Mouse (Mus musculus): Measurements from ENCODE around the gene Wsb1. TPM values are rescaled to one million over a fixed set of nuclear protein-coding genes. Genes with fewer than 3 reads are reported as not detected.

Wsb1 gene
- polyA plus RNA-seq, 1 experiment from 2014 or later, result 597 TPM

- Histone ChIP-seq H3K4me3 (replicated peaks; ENCODE audit: low read length) (no peak overlapping the region), H3K27ac (no peak overlapping the region), H3K4me1 (replicated peaks; ENCODE audit: control insufficient read depth, insufficient read depth, low read length) (0 out of 2 replicates have a peak, but pooled peaks cover 5% of the 10 kb centered on the region), H3K9me3 (ENCODE audit: control insufficient read depth, low read length) (no peaks in the 10 kb centered on the region), H3K27me3 (ENCODE audit: control insufficient read depth, insufficient read depth, low read length) (no peaks in the 10 kb centered on the region), H3K4me2 (replicated peaks) (no peak overlapping the region), H3K9ac (no peak overlapping the region), H3K36me3 (replicated peaks; ENCODE audit: control insufficient read depth, insufficient read depth) (no peaks in the 10 kb centered on the region)
- no peak for ATAC-seq (ENCODE audit: low FRiP score)
- DNase-seq (ENCODE audit: low spot score), result no peak
- WGBS, result 92% methylated on average over 6 of the region's 6 CpGs
Observed at GRCm38 (mm10) chr11:79223420-79223819, 31.1 kb downstream of the Wsb1 start.

GRCm38 (mm10) chr11:79222661-79223060 lies 31.8 kb downstream of the Wsb1 start:
- 92% methylated on average over 6 of the region's 6 CpGs for whole genome bisulfite sequencing
- no peak overlapping the region for H3K27ac ChIP-seq
- no peaks in the 10 kb centered on the region for H3K27me3 ChIP-seq (ENCODE audit: control insufficient read depth, insufficient read depth, low read length)
- H3K4me1 ChIP-seq (replicated peaks; ENCODE audit: control insufficient read depth, insufficient read depth, low read length), result 0 out of 2 replicates have a peak, but pooled peaks cover 5% of the 10 kb centered on the region
- H3K4me3 ChIP-seq (replicated peaks; ENCODE audit: low read length), result no peak overlapping the region
- ATAC-seq (ENCODE audit: low FRiP score) (no peak), DNase-seq (ENCODE audit: low spot score) (no peak)
- no peak overlapping the region for H3K9ac ChIP-seq
- no peaks in the 10 kb centered on the region for H3K36me3 ChIP-seq (replicated peaks; ENCODE audit: control insufficient read depth, insufficient read depth)
- no peak overlapping the region for H3K4me2 ChIP-seq (replicated peaks)
- no peaks in the 10 kb centered on the region for H3K9me3 ChIP-seq (ENCODE audit: control insufficient read depth, low read length)

- DNase-seq (ENCODE audit: low spot score) (no peak), ATAC-seq (ENCODE audit: low FRiP score) (no peak)
- WGBS, result 77% methylated on average over 5 of the region's 5 CpGs
Observed at GRCm38 (mm10) chr11:79221641-79222040, 32.8 kb downstream of the Wsb1 start.

GRCm38 (mm10) chr11:79218936-79219626 lies 35.4 kb downstream of the Wsb1 start:
- Histone ChIP-seq H3K9me3 (ENCODE audit: control insufficient read depth, low read length) (no peaks in the 10 kb centered on the region), H3K4me2 (replicated peaks) (no peak overlapping the region), H3K4me1 (replicated peaks; ENCODE audit: control insufficient read depth, insufficient read depth, low read length) (no peaks in the 10 kb centered on the region), H3K27me3 (ENCODE audit: control insufficient read depth, insufficient read depth, low read length) (no peaks in the 10 kb centered on the region), H3K4me3 (replicated peaks; ENCODE audit: low read length) (no peak overlapping the region), H3K36me3 (replicated peaks; ENCODE audit: control insufficient read depth, insufficient read depth) (no peaks in the 10 kb centered on the region), H3K9ac (no peak overlapping the region), H3K27ac (no peak overlapping the region)
- WGBS, result 78% methylated on average over 8 of the region's 8 CpGs
- DNase-seq (ENCODE audit: low spot score) (no peak), ATAC-seq (ENCODE audit: low FRiP score) (no peak)

More at GRCm38 (mm10) chr11:79221641-79222040, 32.8 kb downstream of the Wsb1 start:
- no peaks in the 10 kb centered on the region for H3K36me3 ChIP-seq (replicated peaks; ENCODE audit: control insufficient read depth, insufficient read depth)
- no peak overlapping the region for H3K4me2 ChIP-seq (replicated peaks)
- H3K9me3 ChIP-seq (ENCODE audit: control insufficient read depth, low read length), result no peaks in the 10 kb centered on the region
- H3K27ac ChIP-seq, result no peak overlapping the region
- 0 out of 2 replicates have a peak, but pooled peaks cover 5% of the 10 kb centered on the region for H3K4me1 ChIP-seq (replicated peaks; ENCODE audit: control insufficient read depth, insufficient read depth, low read length)
- no peak overlapping the region for H3K4me3 ChIP-seq (replicated peaks; ENCODE audit: low read length)
- H3K9ac ChIP-seq, result no peak overlapping the region
- H3K27me3 ChIP-seq (ENCODE audit: control insufficient read depth, insufficient read depth, low read length), result no peaks in the 10 kb centered on the region

- Histone ChIP-seq H3K36me3 (replicated peaks; ENCODE audit: control insufficient read depth, insufficient read depth) (no peaks in the 10 kb centered on the region), H3K4me1 (replicated peaks; ENCODE audit: control insufficient read depth, insufficient read depth, low read length) (no peaks in the 10 kb centered on the region), H3K4me3 (replicated peaks; ENCODE audit: low read length) (no peak overlapping the region), H3K9me3 (ENCODE audit: control insufficient read depth, low read length) (no peaks in the 10 kb centered on the region), H3K27me3 (ENCODE audit: control insufficient read depth, insufficient read depth, low read length) (no peaks in the 10 kb centered on the region), H3K4me2 (replicated peaks) (no peak overlapping the region), H3K27ac (no peak overlapping the region), H3K9ac (no peak overlapping the region)
- DNase-seq (ENCODE audit: low spot score) (no peak), ATAC-seq (ENCODE audit: low FRiP score) (no peak)
- 90% methylated on average over 1 of the region's 1 CpGs for WGBS
Observed at GRCm38 (mm10) chr11:79218061-79218460, 36.4 kb downstream of the Wsb1 start.

- H3K4me2 ChIP-seq (replicated peaks), result no peak overlapping the region
- H3K36me3 ChIP-seq (replicated peaks; ENCODE audit: control insufficient read depth, insufficient read depth), result no peaks in the 10 kb centered on the region
- no peak overlapping the region for H3K27ac ChIP-seq
- 85% methylated on average over 6 of the region's 6 CpGs for WGBS
- no peaks in the 10 kb centered on the region for H3K27me3 ChIP-seq (ENCODE audit: control insufficient read depth, insufficient read depth, low read length)
- H3K9ac ChIP-seq, result no peak overlapping the region
- H3K4me3 ChIP-seq (replicated peaks; ENCODE audit: low read length), result no peak overlapping the region
- H3K4me1 ChIP-seq (replicated peaks; ENCODE audit: control insufficient read depth, insufficient read depth, low read length), result no peaks in the 10 kb centered on the region
- ATAC-seq (ENCODE audit: low FRiP score), result no peak
- DNase-seq (ENCODE audit: low spot score), result no peak
- no peaks in the 10 kb centered on the region for H3K9me3 ChIP-seq (ENCODE audit: control insufficient read depth, low read length)
Observed at GRCm38 (mm10) chr11:79217133-79217532, 37.3 kb downstream of the Wsb1 start.

GRCm38 (mm10) chr11:79215539-79215938 lies 38.9 kb downstream of the Wsb1 start:
- no peak overlapping the region for H3K4me2 ChIP-seq (replicated peaks)
- ATAC-seq (ENCODE audit: low FRiP score), result no peak
- WGBS, result 86% methylated on average over 2 of the region's 2 CpGs
- H3K4me3 ChIP-seq (replicated peaks; ENCODE audit: low read length), result no peak overlapping the region
- H3K27ac ChIP-seq, result no peak overlapping the region
- H3K9me3 ChIP-seq (ENCODE audit: control insufficient read depth, low read length), result no peaks in the 10 kb centered on the region
- DNase-seq (ENCODE audit: low spot score), result no peak
- H3K9ac ChIP-seq, result no peak overlapping the region
- H3K4me1 ChIP-seq (replicated peaks; ENCODE audit: control insufficient read depth, insufficient read depth, low read length), result no peaks in the 10 kb centered on the region
- H3K27me3 ChIP-seq (ENCODE audit: control insufficient read depth, insufficient read depth, low read length), result no peaks in the 10 kb centered on the region
- no peaks in the 10 kb centered on the region for H3K36me3 ChIP-seq (replicated peaks; ENCODE audit: control insufficient read depth, insufficient read depth)

GRCm38 (mm10) chr11:79214015-79214418 lies 40.5 kb downstream of the Wsb1 start:
- Histone ChIP-seq H3K9ac (no peak overlapping the region), H3K4me1 (replicated peaks; ENCODE audit: control insufficient read depth, insufficient read depth, low read length) (no peaks in the 10 kb centered on the region), H3K4me3 (replicated peaks; ENCODE audit: low read length) (no peak overlapping the region), H3K9me3 (ENCODE audit: control insufficient read depth, low read length) (no peaks in the 10 kb centered on the region), H3K36me3 (replicated peaks; ENCODE audit: control insufficient read depth, insufficient read depth) (no peaks in the 10 kb centered on the region), H3K27ac (no peak overlapping the region), H3K27me3 (ENCODE audit: control insufficient read depth, insufficient read depth, low read length) (no peaks in the 10 kb centered on the region), H3K4me2 (replicated peaks) (no peak overlapping the region)
- peak; percentile 87 for DNase-seq (ENCODE audit: low spot score)
- ATAC-seq (ENCODE audit: low FRiP score), result peak; percentile 64; the same call in 1 of the 2 replicates
- WGBS, result 12% methylated on average over 14 of the region's 14 CpGs

- Histone ChIP-seq H3K27ac (no peak overlapping the region), H3K4me2 (replicated peaks) (no peak overlapping the region), H3K27me3 (ENCODE audit: control insufficient read depth, insufficient read depth, low read length) (no peaks in the 10 kb centered on the region), H3K4me1 (replicated peaks; ENCODE audit: control insufficient read depth, insufficient read depth, low read length) (no peaks in the 10 kb centered on the region), H3K36me3 (replicated peaks; ENCODE audit: control insufficient read depth, insufficient read depth) (no peaks in the 10 kb centered on the region), H3K9ac (no peak overlapping the region), H3K4me3 (replicated peaks; ENCODE audit: low read length) (no peak overlapping the region), H3K9me3 (ENCODE audit: control insufficient read depth, low read length) (no peaks in the 10 kb centered on the region)
- DNase-seq (ENCODE audit: low spot score), result no peak
- ATAC-seq (ENCODE audit: low FRiP score), result no peak
- 88% methylated on average over 5 of the region's 5 CpGs for WGBS
Observed at GRCm38 (mm10) chr11:79209882-79210471, 44.5 kb downstream of the Wsb1 start.

Data from hindbrain, embryonic 14.5 days (tissue).